Mouse (Mus musculus): ENCODE measurements at regions not wholly inside any gene's neighbourhood (a gene's known extent, or its start where the extent isn't known, plus 50 kb on each side); places are given as distances from the start of the nearest gene placed in this dataset.

DNA sequence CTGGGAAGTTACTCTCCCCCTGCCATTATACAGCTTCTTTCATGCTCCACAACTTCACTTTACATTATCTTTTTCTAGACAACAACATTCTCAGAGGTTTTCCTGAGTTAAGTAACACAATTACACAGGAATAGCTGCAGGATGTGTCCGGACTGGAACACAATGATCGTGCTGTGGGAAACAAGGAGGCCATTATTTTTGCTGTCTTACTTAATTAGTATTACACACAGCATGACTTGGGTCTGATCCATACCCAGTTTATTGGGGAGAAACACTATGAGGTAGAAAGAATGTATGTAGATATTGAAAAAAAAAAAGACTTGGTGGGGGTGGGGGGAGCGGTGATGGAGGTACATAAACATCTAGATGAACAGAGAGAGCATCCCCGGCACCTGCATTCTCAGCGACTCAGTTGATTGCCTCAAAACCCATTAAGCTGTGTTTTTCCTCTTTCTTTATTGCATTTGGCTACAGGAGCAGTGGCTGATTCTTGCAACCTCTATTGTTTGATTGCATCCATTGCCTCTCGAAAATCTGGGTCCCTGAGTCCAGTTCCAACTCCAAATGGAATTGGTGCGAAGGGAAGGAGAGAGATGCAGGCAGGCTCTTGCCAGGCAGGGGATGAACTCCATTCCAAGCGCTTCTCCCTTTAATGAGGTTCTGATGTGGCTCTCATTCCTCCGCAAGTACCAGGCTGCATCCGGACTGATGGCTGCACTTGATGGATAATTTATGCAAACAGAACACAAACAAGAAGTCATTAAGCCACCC, 529.8 kb downstream of the Slc4a3 start:
- DNase-seq (ENCODE audit: extremely low spot score, low spot score): no peak

DNA sequence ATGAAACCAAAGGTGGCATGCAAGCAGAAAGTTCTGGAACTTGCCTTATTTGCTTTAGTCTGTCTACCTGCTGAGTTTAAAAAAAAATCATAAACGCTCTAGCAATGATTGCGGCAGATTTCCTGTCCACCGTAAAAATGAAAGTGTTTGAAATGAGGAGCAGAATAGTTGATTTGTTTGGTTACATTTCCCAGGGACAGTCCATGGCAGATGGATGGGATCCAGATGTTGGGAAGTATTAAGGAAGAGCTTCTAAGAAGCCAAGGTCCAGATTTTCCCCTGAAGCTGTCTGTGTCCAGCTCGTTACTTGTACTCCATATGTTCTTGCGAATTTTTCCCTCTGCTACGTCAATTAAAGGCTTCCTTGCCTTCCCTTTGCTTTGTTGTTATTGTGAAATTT, 534.2 kb downstream of the Slc4a3 start:
- DNase-seq (ENCODE audit: extremely low spot score, low spot score): no peak

DNA sequence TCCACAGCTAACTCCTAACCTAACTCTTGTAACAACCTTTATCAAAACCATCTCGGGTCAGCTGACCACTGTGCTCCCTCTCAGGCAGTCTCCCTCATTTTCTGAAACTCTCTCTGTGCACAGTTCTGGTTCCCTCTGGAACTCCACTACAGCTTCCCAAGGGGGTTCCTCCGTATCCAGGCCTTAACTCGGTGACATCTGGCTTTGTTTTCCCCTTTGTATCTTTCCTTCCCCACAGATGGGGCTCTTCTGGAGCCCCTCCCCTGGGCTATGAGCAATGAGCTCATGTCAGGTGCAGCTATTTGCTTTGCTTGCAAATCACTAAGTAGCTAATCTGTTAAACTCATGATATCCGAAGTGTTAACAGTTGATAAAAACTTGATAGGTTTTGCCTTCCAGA, 535.6 kb downstream of the Slc4a3 start:
- no peak for DNase-seq (ENCODE audit: extremely low spot score, low spot score)

DNA sequence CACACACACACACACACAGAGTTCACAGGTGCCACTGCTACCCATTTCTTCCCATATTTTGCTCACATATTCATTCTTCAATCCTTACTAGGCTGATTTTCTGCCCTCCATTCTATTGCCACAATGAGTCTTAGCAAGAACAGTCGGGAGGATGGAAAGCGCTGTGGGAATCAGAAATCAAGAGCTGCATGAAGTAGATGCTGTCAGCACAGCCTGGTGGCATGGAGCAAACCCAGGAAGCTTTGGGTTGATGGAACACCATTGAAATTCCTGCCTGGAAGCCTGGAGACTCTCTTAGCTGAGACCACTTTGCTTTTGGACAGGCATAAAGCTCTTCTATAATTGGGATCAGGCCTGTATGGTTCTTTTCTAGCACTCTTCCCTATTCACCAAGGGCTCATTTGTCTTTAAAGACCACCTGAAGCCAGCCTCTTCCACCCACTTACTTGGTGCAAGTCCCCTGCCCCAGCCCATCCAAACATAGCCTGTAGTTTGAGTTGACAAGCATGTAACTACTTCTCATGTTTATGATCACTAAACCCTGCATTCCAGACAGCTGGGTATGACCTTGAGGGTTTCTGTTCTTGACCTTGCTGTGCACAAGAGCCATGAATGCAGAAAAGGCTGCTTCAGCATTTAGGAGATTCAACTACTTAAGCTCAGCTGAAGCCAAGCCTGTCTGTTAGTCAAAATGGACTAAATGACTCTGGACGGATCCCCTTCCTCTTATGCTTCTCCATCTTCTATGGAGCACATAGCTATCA, 537.4 kb downstream of the Slc4a3 start:
- DNase-seq (ENCODE audit: extremely low spot score, low spot score): no peak

DNA sequence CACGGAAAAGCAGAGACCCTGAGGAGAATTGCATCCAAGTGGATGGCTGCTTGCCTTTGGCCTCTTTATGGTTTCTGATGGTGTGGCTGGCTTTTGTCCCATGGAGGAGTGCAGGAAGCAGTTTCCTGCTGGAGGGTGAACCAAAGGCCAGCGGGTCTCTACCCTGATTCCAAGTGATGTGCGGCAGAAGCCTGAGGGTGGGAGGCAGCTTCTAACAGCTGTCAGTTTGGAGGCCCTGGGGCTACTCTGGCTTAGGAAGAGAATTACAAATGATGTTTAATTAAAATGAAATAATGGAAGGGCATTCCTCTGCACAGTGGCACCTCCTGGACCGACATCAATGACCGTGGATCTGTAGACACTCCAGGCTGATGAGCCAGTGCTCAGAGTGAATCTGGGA, 545.0 kb downstream of the Slc4a3 start:
- DNase-seq (ENCODE audit: extremely low spot score, low spot score): no peak

DNA sequence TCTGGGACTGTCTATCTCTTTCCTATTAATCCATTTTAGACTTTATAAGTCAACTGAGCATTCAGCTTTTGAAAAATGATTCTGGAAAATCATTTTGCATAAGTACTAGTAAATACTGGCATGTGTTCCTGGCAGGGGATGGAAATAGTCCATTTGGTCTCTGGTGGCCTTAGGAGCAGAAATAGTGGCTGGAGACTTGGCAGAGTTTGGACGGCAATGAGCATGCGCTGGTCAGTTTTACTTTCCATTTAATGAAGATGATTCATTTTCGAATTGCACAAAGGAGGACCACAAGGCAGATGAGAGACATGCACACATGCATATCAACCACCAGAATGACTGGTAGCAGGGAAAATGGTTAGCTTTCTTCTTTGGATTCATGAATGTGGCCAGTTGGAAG, 567.2 kb downstream of the Slc4a3 start:
- no peak for DNase-seq (ENCODE audit: extremely low spot score, low spot score)

DNA sequence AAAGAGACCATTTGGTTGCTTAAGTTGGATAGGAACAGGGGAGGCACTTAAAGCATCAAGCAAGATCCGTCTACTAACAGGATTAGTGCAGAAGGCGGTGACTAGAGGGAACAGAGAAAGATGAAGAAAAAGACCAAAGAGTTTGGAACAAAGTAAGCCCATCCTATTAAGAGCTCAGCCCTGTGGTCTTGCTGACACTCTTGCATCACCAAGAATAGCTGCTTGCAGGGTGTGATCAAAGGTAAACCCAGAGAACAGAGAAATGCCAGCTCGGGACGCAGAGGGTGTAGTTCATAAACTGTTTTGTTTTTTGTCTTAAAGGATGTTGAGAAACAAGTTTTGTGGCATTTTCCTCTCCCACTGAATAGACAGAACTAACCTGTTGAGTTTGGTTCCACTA, 574.8 kb downstream of the Slc4a3 start:
- no peak for DNase-seq (ENCODE audit: extremely low spot score, low spot score)

DNA sequence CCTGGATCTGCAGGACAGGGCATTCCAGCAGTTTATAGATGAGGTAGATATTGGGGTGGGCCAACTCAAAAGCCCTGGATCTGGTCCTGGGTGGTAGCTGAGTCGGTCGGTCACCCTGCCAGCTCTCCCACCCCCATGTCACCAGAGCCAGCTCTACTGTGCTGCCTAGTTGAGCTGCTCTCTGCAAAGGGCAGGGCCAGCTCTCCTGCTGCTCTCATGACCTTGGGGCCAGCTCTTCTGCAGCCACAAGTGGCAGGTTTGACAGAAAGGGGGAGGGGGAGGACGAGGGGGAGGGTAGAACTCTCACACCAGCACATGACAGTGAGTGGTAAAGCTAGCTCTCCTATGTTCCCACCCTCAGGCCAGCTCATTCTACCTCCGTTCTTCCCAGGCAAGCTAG, 584.3 kb downstream of the Slc4a3 start:
- DNase-seq (ENCODE audit: extremely low spot score, low spot score): peak; percentile 14

DNA sequence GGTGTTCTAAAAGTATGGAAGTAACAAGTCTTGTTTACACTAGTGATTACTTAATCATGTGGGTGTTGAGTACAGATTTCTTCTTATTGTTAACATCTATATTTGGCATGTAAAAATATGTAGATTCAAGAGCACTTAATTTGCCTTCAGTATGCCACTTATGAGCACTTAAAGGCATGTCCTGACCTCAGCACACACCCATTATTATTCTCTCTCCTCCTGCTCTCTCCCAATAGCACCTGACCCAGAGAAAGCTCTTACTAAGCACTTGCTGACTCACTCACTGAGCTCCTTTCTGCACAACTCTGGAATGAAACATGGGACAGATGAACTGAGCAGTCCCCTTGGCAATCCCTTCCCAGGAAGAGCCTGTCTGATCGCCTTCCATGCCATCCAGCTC, 590.7 kb downstream of the Slc4a3 start:
- no peak for DNase-seq (ENCODE audit: extremely low spot score, low spot score)

DNA sequence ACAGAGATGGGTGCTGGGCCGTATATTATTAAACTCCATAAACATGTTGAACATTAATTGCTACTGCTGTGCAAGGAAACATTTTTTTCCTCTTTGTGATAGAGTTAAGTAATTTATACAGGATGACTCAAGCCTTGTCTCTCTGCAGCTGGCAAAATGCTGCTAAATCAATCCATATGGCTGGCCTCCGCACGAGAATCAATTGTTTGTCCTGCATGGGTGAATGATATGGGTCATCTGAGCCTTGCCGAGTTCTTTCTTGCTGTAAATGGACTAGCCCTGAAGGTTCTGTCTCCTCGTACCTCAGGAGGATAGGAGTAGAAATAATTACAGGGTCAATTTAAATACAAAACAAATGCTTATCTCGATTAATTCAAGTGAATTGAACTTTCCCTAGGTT, 591.6 kb downstream of the Slc4a3 start:
- DNase-seq (ENCODE audit: extremely low spot score, low spot score): peak; percentile 21

DNA sequence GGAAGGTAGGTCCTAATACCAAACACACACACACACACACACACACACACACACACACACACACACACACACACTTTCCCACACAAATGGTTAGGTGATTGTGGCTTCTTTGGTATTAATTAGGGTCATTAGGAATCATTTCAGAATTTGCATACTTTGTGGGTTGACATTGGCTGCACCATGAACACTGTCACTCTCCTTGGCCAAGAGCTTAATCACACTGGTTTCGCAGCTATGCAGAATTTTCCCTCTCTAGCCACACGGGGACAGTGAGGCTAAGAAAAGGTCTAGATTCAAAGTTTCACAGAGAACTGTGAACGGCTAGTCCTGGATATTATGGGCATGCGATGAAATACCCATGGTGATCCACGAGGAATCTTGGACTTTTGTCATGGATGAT, 597.5 kb downstream of the Slc4a3 start:
- DNase-seq (ENCODE audit: extremely low spot score, low spot score): no peak

DNA sequence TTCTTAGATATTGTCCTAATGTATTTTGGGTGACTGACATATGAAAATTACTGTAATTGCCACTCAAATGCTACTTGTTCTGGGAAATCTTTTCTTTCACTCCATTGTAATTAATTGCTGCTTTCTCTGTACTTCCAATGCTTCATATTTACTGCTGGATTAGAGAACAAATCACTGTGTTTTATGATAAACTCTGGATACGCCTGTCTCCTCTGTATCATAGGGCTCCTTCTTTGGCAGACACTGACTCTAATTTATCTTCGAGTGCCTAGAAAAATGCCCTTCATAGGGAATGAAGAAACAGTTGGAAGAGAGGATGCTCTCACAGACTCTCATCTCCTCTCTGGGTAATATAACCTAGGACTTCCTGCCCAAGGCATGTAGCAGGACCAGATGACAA, 602.9 kb downstream of the Slc4a3 start:
- DNase-seq (ENCODE audit: extremely low spot score, low spot score): no peak

DNA sequence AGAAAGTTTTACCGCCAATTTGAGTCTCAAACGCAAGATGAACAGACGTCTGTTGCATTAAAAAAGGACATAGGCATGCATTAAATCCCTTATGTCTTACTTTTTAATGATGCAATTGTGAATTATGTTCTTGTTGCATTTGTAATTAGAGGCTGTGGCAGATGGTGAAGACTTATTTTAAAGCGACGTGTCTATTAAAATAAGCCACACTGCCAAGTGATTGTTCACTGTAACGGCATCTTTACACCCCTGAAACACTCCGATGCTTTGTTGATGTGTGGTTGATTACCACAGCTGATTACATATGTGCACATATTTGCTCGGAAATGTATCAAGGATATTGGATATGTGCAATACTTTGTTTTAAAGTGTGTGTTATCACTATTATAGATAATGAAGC, 610.2 kb downstream of the Slc4a3 start:
- no peak for DNase-seq (ENCODE audit: extremely low spot score, low spot score)

DNA sequence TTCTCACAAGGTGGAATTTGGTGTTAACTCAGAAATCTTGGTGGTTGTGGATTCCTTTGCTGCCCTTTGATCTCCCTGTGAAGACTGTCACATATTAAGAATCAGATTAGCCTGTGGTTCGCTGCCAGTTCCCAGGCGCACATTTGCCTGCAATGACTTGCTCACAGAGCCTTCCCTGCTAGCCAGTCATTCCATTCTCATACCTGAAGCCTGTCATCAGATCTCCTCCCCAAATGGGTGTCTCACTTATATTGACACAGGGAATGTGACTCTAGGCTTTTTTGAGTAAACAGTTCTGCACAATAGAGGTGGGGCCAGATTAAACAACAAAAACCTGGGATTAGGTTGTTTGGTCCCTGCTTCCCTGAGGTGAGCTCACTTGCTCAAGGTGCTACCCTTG, 621.4 kb downstream of the Slc4a3 start:
- no peak for DNase-seq (ENCODE audit: extremely low spot score, low spot score)

DNA sequence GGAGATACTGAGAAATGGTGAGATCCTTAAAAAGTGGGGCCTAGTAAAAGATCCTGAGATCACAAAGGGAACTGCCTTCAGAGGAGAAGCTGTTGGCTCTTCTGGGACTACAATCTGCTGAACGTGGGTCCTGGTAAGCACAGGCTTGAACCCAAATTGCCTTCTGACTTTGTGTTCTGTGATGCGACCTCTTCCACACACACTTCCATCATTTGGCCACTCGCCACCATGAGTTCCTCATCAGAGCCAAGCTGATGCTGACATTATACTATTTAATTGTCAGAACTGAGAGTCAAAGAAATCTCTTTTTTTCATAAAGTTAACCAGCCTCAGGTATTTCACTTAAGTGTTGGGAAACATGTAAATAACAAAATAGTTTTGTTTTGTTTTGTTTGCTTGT, 635.1 kb downstream of the Slc4a3 start:
- no peak for DNase-seq (ENCODE audit: extremely low spot score, low spot score)

DNA sequence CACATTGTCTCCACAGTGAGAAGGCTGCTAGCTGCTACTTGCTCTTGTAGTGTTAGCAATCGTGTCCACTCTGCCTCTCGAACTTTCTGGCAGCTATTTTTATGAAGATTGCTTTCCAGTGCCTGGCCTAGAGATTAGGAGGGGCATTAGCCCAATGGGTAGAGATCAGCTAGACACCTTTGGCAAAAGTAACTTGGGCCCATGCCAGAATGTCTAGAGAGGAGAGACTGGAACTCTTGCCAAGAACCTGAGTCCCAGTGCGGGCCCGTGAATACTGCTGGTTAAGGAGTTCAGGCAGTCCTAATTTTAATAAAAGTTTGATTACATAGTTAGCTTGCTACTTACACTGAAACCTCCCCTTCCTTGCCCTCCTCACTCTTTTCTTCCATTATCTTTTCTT, 648.8 kb downstream of the Slc4a3 start:
- DNase-seq (ENCODE audit: extremely low spot score, low spot score): no peak

DNA sequence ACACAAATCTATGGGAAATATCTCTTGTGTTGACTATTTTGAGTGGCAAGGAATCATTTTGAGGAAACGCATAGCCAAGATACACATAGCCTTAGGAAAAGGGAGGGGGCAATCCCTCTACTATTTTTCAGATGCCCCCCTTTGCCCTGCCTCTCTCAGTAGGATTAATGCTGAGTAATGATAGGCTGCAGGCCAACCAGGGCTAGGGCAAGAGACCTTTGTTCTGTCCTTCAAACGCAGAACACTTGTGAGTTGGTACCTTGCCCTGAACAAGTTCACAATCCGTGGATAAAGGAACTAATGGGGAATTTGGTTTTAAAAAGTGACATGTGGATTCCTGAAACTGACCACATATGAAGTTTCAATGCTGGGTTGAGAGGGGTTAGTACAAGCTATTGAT, 651.6 kb downstream of the Slc4a3 start:
- no peak for DNase-seq (ENCODE audit: extremely low spot score, low spot score)

DNA sequence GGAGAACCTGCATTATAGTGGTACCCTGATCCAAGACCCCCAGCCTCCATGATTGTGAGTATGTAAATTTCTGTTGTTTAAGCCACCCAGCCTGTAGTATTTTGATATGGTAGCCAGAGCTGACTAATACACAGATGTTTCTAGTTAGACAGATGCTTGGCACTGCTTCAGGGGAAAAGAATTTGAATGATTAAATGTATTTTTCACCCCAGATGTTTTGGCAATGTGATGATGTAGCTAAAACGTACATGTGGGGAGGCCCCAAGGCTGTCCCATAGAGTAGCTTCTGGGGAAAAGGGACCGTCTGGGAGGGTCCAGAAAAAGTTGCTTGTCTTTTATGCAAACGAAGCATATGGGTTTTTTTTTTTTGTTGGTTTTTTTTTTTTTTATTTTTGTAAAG, 654.8 kb downstream of the Slc4a3 start:
- DNase-seq (ENCODE audit: extremely low spot score, low spot score): no peak

DNA sequence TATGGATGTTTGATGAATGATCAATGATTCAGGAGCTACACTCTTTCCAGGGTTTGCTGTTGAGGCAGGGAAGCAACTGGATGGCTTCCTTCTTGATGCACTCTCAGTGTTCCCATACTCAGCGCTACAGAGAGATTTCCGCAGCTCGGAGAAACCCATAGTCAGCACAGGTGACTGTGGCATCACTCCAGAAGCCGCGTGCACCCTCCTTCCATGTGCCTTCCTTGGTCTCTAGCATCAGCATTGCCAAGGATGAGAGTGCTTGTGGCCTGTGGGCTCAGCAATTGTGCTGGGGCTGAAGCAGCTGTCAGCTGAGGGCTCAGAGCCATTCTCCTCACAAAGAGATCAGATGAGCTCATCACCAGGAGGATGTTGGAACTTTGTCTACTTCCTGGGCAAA, 666.4 kb downstream of the Slc4a3 start:
- no peak for DNase-seq (ENCODE audit: extremely low spot score, low spot score)

DNA sequence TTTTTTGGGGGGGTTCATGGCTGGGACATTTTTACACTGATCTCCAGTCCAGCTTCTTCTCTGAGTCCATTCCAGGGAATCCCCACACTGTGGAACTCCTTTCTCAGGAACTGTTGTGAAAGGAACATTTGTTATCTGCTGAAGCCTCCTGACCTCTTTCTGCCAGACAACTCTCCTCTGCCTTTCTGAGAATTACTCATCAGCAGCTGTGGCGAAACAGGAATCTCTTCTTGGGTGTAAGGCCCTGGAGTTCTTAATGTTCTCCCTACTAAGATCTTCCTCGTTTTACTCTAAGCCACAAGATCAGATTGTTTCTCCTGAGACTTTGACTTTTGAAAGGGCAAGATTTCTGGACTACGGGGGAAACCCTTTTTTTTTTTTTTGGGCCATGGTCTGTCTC, 698.7 kb downstream of the Slc4a3 start:
- no peak for DNase-seq (ENCODE audit: extremely low spot score, low spot score)

DNA sequence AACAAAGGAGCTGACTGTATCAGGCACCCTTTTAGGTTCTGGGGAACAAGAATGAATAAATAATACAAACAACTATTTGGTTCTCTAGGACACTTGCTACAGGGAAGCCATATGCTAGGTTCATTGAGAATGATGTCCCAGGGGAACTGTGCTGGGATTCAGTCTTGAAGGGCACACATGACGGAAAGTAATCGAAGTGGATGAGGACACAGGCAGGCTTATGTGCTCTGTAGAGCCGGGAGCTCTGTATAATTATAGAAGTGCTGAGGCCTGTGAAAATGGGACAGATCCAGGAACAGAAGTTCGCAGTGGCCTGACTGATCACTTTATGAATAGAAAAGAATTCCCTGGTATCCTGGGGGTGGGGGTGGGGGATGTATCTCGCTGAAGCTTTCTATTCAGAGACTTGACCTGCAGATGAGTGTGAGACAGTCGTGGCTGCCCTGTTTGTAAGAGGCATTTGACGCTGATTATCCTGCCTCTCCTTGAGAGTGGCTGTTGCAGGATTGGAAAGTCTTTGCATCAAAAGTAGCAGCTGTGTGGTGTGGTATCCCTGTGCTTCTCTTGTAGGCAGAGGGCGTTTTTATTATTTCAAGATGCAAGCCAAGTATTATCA, 700.2 kb downstream of the Slc4a3 start:
- DNase-seq (ENCODE audit: extremely low spot score, low spot score): no peak

DNA sequence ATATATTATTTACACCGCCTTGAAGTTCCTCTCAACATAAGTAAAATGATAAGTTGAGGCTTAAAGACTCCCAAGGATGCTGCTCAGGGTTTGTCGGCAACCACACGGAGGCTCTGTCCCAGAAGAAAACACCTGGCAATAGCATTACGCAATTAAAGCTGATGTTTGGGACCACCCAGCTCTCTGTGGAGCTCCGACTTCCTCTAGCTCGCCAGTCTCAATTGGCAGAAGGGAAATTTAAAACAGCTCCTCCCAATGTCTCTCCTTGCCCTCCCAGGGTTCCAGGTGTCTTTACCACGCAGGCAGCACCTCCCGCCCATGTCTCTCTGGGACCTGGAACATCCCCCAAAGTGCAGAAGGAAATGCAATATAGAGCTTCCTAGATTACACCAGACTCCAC, 701.1 kb downstream of the Slc4a3 start:
- DNase-seq (ENCODE audit: extremely low spot score, low spot score): no peak

DNA sequence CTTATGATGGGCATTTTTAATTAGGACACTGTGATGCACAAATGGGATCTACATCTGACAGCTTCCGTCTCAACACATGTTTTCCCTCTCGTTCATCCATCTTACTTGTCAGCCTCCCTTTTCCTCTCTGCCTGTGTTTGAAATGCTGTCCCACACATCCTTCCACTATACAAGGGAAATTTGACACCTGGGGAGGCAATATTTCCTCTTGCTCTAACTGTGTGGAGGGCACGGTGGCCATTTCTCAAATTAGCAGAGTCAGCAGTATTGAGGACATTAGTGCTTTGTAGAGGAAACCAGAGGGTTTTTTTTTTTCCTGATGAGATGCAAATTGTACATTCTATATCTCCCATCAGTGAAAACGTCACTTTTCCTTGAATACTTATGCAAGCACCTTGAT, 712.2 kb downstream of the Slc4a3 start:
- no peak for DNase-seq (ENCODE audit: extremely low spot score, low spot score)

Data from neural tube, embryonic 10.5 days (tissue).